Mouse (Mus musculus) kidney, embryonic 15.5 days (tissue): ENCODE results near the gene Ophn1. TPM values are rescaled to one million over a fixed set of nuclear protein-coding genes. Genes with fewer than 3 reads are reported as not detected.

Experiments
- ATAC-seq: fragments of 200-750 bp; cut with Nextera tagmentation; replicated peaks from 2 replicates; pipeline ENCODE4 v1.8.0; 2017; ENCODE audit warnings: moderate TSS enrichment; ENCODE audit not compliant: low FRiP score
- H3K27ac ChIP-seq: fragments of 300-500 bp; sonication (generic); 2 replicates; pipeline ENCODE4 v1.5.1; 2015; ENCODE audit warnings: mild to moderate bottlenecking, inconsistent platforms
- H3K27me3 ChIP-seq: fragments of 300-500 bp; sonication (generic); 2 replicates; pipeline ENCODE4 v1.6.1; 2015; ENCODE audit warnings: inconsistent platforms
- H3K36me3 ChIP-seq: fragments of 300-500 bp; sonication (generic); 2 replicates; pipeline ENCODE4 v1.6.1; 2015; ENCODE audit warnings: inconsistent platforms
- H3K4me1 ChIP-seq: fragments of 300-500 bp; sonication (generic); 2 replicates; pipeline ENCODE4 v1.6.1; 2015; ENCODE audit warnings: inconsistent platforms
- H3K4me2 ChIP-seq: fragments of 300-500 bp; sonication (generic); 2 replicates; pipeline ENCODE4 v1.6.1; 2015; ENCODE audit warnings: moderate library complexity, mild to moderate bottlenecking, inconsistent platforms
- H3K4me3 ChIP-seq: fragments of 300-500 bp; sonication (generic); replicated peaks from 2 replicates; pipeline ENCODE4 v1.5.1; 2015; ENCODE audit warnings: mild to moderate bottlenecking, inconsistent platforms
- H3K9ac ChIP-seq: fragments of 300-500 bp; sonication (generic); 2 replicates; pipeline ENCODE4 v1.6.1; 2015; ENCODE audit warnings: mild to moderate bottlenecking, inconsistent platforms
- H3K9me3 ChIP-seq: fragments of 300-500 bp; sonication (generic); replicated peaks from 2 replicates; pipeline ENCODE4 v1.6.1; 2016; ENCODE audit warnings: inconsistent platforms
- WGBS: fragments of 180-500 bp; shearing (Covaris S2); methylation state at CpG from one replicate; pipeline ENCODE4 v1.1.7; 2015; ENCODE audit warnings: mixed read lengths; 5-methylcytosine and 5-hydroxymethylcytosine counted together
- microRNA-seq: library from miRNA; unstranded; fragments of <30 nt; microRNA quantifications from one replicate; pipeline ENCODE4, GENCODE M21; 2016
- polyA plus RNA-seq: library from polyadenylated mRNA; unstranded; fragments of >200 nt; fragmentation: Nextera tagmentation; extraction: Ambion mirVana; gene quantifications from 2 replicates; pipeline ENCODE4 v1.2.1, GENCODE M21; 2015

Ophn1 gene
- polyA plus RNA-seq, 1 experiment from 2014 or later: 17.6 TPM

DNA sequence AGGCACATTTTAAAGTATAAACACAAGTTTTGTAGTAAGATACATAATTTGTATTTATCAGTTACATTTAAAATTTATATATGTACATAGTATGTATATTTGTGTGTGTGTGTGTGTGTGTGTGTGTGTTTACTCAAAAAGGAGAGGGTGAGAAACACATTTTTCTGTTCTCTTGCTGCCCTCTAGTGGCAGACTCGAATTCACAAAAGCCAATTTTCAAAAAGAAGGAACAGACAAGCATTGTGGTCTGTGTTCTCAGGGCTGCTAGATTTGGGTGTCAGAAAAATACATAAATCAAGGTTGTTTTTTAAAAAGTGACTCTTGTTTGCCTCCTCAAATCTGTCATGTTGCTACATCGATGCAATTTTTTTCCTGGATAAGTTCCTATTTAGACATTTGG is 272.0 kb downstream of the Ophn1 start:
- H3K9ac ChIP-seq: no peak overlapping the region
- no peaks in the 10 kb centered on the region for H3K36me3 ChIP-seq
- H3K27me3 ChIP-seq: peaks cover 3% of the 10 kb centered on the region; the same call in 1 of the 2 replicates
- no peak for ATAC-seq
- WGBS: 6% methylated on average over 2 of the region's 2 CpGs
- no peak overlapping the region for H3K4me3 ChIP-seq
- H3K4me1 ChIP-seq: no peaks in the 10 kb centered on the region
- no peaks in the 10 kb centered on the region for H3K9me3 ChIP-seq
- no peak overlapping the region for H3K4me2 ChIP-seq
- H3K27ac ChIP-seq: no peak overlapping the region

DNA sequence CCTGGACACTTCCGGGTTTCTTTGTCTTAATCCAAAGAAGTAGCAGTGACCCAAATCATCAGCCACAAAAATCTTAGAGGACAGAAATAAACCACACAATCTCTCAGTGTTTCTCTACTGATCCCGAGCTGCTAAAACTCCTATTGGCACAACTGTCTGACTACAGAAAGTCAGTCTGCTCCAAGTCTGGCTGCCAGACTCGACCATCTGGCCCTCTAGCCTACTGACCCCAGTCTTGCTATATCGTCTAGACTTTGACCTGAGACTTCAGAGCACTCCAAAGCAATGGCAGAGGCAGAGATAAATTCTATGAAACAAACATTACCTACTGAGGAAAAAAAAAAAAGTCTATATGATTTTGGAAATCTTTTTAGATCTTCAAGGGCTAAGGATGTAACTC is 273.4 kb downstream of the Ophn1 start:
- ATAC-seq: no peak
- Histone ChIP-seq H3K27ac (no peak overlapping the region), H3K4me3 (no peak overlapping the region), H3K4me1 (no peaks in the 10 kb centered on the region), H3K9me3 (no peaks in the 10 kb centered on the region), H3K27me3 (peaks cover 3% of the 10 kb centered on the region; the same call in 1 of the 2 replicates), H3K36me3 (no peaks in the 10 kb centered on the region), H3K9ac (no peak overlapping the region), H3K4me2 (no peak overlapping the region)
- WGBS: 58% methylated on average over 4 of the region's 4 CpGs

GRCm38 (mm10) chrX:98574201-98574600 is 316.6 kb downstream of the Ophn1 start:
- Histone ChIP-seq H3K36me3 (no peaks in the 10 kb centered on the region), H3K4me3 (no peak overlapping the region), H3K4me1 (no peaks in the 10 kb centered on the region), H3K4me2 (no peak overlapping the region), H3K27ac (no peak overlapping the region), H3K9ac (no peak overlapping the region), H3K9me3 (no peaks in the 10 kb centered on the region), H3K27me3 (no peaks in the 10 kb centered on the region; the same call in none of the 2 replicates)
- ATAC-seq: no peak

- Histone ChIP-seq H3K4me1 (no peaks in the 10 kb centered on the region), H3K4me2 (no peak overlapping the region), H3K36me3 (no peaks in the 10 kb centered on the region), H3K9ac (no peak overlapping the region), H3K9me3 (no peaks in the 10 kb centered on the region), H3K4me3 (no peak overlapping the region), H3K27ac (no peak overlapping the region), H3K27me3 (no peaks in the 10 kb centered on the region; the same call in 1 of the 2 replicates)
- no peak for ATAC-seq
- 82% methylated on average over 1 of the region's 1 CpGs for WGBS
These were observed 344.4 kb downstream of the Ophn1 start for GRCm38 (mm10) chrX:98546458-98546857.

- H3K27ac ChIP-seq: no peak overlapping the region
- H3K4me2 ChIP-seq: no peak overlapping the region
- H3K4me1 ChIP-seq: no peaks in the 10 kb centered on the region
- no peak for ATAC-seq
- H3K9me3 ChIP-seq: no peaks in the 10 kb centered on the region
- H3K36me3 ChIP-seq: no peaks in the 10 kb centered on the region
- no peak overlapping the region for H3K9ac ChIP-seq
- WGBS: 85% methylated on average over 2 of the region's 2 CpGs
- H3K27me3 ChIP-seq: peaks cover 7% of the 10 kb centered on the region; the same call in 1 of the 2 replicates
- H3K4me3 ChIP-seq: no peak overlapping the region
These were observed 375.5 kb downstream of the Ophn1 start for GRCm38 (mm10) chrX:98515329-98515728.

- Histone ChIP-seq H3K9ac (no peak overlapping the region), H3K9me3 (no peaks in the 10 kb centered on the region)
- 67% methylated on average over 3 of the region's 3 CpGs for WGBS
These were observed 376.4 kb downstream of the Ophn1 start for GRCm38 (mm10) chrX:98514359-98514904.

More at GRCm38 (mm10) chrX:98514359-98514904, 376.4 kb downstream of the Ophn1 start:
- peaks cover 7% of the 10 kb centered on the region; the same call in 1 of the 2 replicates for H3K27me3 ChIP-seq
- no peaks in the 10 kb centered on the region for H3K36me3 ChIP-seq
- H3K4me3 ChIP-seq: no peak overlapping the region
- no peaks in the 10 kb centered on the region for H3K4me1 ChIP-seq
- H3K27ac ChIP-seq: no peak overlapping the region
- no peak overlapping the region for H3K4me2 ChIP-seq
- ATAC-seq: no peak

Small RNAs within 50 kb of the gene (microRNA-seq; reads per million reads assigned to microRNA genes)
- not detected for gene Gm27554

Other genes starting within 250 kb of the Ophn1 start
- gene Yipf6, start 45.3 kb upstream of the Ophn1 start, polyA plus RNA-seq: 20.0 and 22.3 TPM in 2 replicates
- 14.0 and 15.8 TPM in 2 replicates for gene Stard8, start 112.2 kb upstream of the Ophn1 start, polyA plus RNA-seq
- 62.1 and 69.5 TPM in 2 replicates for gene Efnb1, start 245.1 kb upstream of the Ophn1 start, polyA plus RNA-seq